Mouse (Mus musculus): ENCODE measurements at regions not wholly inside any gene's neighbourhood (a gene's known extent, or its start where the extent isn't known, plus 50 kb on each side); places are given as distances from the start of the nearest gene placed in this dataset.
"Not testable (repeated sequence)": the region's sequence is repeated elsewhere in the genome, so short reads cannot be mapped to it uniquely, and the experiment has no call there.

DNA sequence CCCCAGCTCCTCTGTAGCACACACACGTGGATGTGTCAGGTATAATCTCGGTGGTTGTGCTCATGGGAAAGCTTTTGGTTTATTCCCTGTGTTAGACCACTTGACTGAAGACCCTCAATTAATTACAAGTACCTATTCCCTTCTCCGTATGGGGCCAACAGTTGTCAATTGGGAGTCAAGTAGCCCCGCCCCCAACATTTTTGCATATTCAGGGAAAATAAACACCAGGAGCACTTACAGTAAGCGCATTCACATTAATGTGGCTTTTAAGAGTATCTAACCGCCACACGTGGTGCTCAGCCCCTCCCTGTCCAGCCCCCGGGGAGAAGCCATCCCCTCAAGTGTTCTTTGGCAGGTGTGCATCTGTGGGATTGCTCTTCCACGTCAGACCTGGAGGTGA lies 223.9 kb downstream of the Tpra1 start:
- DNase-seq (ENCODE audit: low spot score in 2 of 2): no peak

DNA sequence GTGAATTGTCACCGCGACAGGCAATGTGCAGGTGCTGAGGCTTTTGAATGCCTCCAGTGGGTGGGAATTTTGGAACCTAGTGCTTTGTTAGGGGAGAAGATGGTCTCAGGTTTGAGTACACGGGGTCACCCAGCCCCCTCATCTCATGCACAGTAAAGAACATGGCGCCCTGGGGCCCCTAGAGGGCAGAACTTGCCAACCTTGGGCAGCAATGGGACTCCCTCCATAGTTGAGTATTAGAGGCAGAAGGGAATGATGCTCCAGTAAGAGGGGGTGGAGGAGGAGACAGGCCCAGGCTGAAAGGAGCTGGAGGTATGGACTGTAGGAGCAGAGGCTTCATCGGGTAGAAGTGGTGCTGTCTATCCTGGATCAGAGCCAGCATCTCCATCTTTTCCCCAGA lies 226.1 kb downstream of the Tpra1 start:
- DNase-seq (ENCODE audit: low spot score in 2 of 2): not testable (repeated sequence)

- no peak for DNase-seq (ENCODE audit: low spot score in 2 of 2)
Observed at GRCm38 (mm10) chr6:89140469-89140868, 222.0 kb downstream of the Plxna1 start.

- DNase-seq (ENCODE audit: low spot score in 2 of 2): no peak
Observed at GRCm38 (mm10) chr6:89153027-89153662, 209.3 kb downstream of the Plxna1 start.

DNA sequence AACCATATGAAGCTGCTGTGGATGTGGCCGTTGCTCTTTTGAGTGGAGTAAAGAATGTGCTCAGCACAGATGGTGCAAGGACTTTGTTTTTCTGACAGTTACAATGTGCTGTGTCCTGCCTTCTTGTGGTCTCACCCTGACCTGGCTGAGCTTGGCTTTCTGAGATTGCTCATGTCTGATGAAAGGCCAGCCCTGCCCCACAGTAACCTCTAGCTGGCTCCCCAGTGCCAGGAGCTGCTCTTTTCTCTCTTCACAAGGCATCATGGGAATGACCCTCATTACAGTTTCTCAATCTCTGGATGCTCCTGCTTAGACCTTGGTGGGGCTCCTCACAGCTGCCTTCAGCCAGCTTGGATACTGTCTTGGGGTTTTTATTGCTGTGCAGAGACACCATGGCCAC lies 204.9 kb downstream of the Plxna1 start:
- no peak for DNase-seq (ENCODE audit: low spot score in 2 of 2)

DNA sequence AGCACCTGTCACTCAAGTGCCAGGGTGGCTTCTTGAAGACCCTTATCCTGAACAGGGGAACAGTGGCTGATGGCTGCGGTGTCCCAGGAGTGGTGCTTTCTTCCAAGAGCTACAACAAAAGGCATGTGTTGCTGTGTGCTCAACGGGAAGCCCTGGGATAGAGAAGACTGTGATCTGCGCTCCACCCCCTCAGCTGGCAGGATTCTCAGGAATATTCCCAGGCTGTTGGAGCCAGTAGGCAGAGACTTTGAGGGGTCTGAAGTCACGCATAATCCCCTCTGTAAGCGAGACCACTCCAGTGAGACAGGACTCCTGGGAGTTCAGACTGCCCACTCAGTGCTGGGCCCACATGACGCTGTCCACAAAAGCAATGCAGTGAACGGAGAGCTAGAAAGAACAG lies 202.4 kb downstream of the Plxna1 start:
- no peak for DNase-seq (ENCODE audit: low spot score in 2 of 2)

GRCm38 (mm10) chr6:89161746-89162145 lies 200.7 kb downstream of the Plxna1 start:
- DNase-seq (ENCODE audit: low spot score in 2 of 2): no peak

GRCm38 (mm10) chr6:89169520-89169919 lies 192.9 kb downstream of the Plxna1 start:
- DNase-seq (ENCODE audit: low spot score in 2 of 2): no peak

DNA sequence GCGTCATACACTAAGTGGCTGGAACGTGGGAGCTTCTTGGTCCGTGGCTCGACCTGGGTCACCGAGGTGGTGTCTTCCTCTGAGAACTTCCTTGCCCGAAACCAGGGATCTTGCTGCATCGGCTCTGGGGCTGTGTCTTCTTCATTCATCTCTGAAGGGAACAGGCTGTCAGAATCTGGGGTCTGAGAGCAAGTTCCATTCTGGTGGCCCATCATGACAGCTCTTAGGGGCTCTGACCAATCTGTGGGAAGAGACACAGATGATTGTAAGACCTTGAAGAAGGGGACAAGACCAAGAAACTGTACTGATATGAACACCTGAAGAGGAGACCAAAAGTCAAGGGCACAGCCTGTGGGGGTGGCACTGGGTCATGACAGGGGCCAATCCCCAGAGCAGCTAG lies 177.5 kb downstream of the Plxna1 start:
- DNase-seq (ENCODE audit: low spot score in 2 of 2): not testable (repeated sequence)

DNA sequence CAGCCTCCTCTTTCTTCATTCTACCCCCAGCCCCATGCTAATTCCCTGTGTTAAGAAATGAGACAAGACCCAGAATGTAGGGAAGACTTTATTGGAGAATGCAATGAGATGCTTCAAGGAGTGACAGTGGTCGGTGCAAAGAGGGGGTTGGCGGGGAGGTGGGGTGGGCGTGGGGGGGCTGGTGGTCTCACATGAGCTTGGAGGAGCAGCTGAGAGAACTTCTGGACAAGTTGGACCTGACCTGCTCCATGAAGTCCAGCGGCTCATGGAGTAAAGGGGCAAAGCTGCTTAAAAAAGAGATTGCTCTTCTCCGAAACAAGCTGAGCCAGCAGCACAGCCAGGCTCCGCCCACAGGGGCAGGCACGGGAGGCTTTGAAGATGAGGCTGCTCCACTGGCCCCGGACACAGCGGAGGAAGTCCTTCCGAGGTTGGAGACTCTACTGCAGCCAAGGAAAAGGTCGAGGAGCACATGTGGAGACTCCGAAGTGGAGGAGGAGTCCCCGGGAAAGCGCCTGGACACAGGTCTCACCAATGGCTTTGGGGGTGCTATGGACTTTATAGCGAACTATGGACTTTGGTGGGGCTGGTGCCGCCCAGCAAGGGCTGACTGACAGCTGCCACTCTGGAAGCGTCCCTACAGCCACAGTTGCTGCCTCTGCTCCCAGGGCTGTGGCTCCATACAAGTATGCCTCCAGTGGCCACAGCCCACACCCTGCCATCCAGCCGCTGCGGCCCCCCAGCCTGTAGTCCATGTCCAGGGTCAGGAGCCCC lies 161.7 kb downstream of the Plxna1 start:
- DNase-seq (ENCODE audit: low spot score in 2 of 2): not testable (repeated sequence)

GRCm38 (mm10) chr6:89215021-89215420 lies 147.4 kb downstream of the Plxna1 start:
- DNase-seq (ENCODE audit: low spot score in 2 of 2): no peak

DNA sequence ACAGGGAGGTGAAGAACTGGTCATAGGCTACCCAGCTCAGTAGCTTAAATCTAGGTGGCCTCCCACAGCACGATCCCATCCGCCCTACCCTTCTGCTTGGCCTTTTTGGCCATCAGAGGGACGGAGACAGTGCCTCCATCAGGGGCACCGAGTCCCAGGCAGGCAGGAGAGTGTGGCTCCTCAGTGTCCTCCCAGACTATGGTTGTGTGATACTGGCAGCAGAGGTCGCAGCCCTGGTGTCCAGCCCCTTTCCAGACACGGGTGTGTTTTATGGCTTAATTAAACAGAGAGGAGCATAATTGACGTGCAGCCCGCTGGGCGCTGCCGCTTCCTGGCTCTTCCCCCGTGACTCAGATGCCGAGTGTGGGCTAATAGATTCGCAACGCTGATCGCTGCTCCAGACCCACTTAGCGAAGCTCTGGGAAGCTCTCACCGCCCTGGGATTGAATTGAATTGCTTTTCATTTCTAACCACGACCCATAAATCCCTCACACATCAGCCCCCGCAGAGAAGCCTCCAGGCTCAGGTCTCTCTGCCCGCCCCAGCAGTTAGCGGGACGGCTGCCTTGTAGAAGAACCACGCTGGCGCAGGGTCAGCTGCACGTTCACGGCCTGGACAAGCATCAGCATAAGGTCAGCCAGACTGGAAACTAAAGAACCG lies 126.9 kb downstream of the Plxna1 start:
- peak in 1 of 2 experiments; percentile 28 for DNase-seq (ENCODE audit: low spot score in 2 of 2)

DNA sequence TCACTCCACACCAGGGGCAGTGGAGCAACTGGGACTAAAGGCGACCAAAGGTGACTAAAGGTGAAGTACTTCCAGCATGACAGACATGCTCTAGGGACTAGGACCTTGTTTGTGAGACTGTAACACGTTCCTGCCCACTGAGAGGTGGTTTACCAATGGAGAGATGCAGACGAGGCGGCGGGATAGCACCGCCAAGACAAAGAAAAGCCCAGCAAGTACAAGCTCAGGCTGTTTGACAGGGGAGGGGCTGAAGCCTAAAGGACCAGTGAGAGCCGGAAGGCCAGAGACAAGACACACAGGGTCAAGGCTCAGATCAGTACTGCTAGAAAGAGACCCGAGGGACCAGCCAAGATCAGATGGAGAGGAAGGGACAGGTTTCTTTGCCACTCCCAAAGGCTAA lies 126.2 kb downstream of the Plxna1 start:
- DNase-seq (ENCODE audit: low spot score in 2 of 2): no peak

- DNase-seq (ENCODE audit: low spot score in 2 of 2): no peak
Observed at GRCm38 (mm10) chr6:89236892-89237646, 125.4 kb downstream of the Plxna1 start.

GRCm38 (mm10) chr6:89238871-89239270 lies 123.5 kb downstream of the Plxna1 start:
- DNase-seq (ENCODE audit: low spot score in 2 of 2): no peak

DNA sequence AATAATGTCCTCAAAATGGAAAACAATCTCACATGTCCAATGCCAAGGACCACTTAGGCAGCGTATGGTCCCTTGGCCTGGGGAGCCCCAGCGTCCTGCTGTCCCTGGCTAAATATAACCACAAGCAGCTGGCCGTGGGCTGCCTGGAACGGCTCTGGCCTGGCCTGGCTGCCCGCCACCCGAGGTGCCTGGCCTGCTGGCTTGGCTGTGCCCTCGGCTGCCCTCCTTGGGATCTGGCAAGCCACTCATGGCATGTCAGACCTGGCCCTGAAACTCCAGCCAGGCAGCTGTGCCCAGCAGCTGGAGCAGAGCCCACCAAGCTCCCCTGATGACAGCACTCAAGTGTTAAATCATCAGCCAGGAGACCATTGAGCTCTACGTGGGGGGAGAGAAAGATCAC lies 122.9 kb downstream of the Plxna1 start:
- DNase-seq (ENCODE audit: low spot score in 2 of 2): peak; percentile 32 to 41

GRCm38 (mm10) chr6:89240168-89240705 lies 122.2 kb downstream of the Plxna1 start:
- DNase-seq (ENCODE audit: low spot score in 2 of 2): no peak

- no peak for DNase-seq (ENCODE audit: low spot score in 2 of 2)
Observed at GRCm38 (mm10) chr6:89242371-89243288, 119.8 kb downstream of the Plxna1 start.

GRCm38 (mm10) chr6:89245506-89245905 lies 116.9 kb downstream of the Plxna1 start:
- no peak for DNase-seq (ENCODE audit: low spot score in 2 of 2)

DNA sequence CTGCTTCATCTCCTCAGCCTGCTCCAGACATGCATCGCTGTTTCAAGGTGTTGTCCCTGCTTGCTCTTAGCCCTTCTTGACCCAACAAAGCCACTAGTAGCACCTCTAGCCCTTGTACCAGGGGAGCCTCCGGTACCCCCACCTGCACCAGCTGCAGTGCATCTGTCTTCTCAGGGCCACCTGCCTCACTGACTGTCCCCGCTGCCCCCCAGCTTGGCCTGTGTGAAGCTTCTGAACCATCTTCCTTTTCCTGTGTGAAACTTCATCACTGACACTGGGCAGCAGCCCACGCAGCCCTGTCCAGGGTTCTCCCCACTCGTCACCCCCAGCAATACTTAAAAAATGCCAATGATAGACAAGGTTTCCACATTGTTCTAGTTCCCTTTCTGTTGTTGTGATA lies 116.2 kb downstream of the Plxna1 start:
- no peak for DNase-seq (ENCODE audit: low spot score in 2 of 2)
